Mouse (Mus musculus) ES-Bruce4 (cell line): ENCODE data around the gene Fam83d.

Experiments used
- CTCF ChIP-seq: IDR thresholded peaks from one replicate; pipeline ENCODE4 v1.8.1; 2011; ENCODE audit warnings: low read depth, low read length
- POLR2A ChIP-seq: IDR thresholded peaks from one replicate; pipeline ENCODE4 v1.8.1; 2011; ENCODE audit warnings: low read length; ENCODE audit not compliant: insufficient read depth

DNA sequence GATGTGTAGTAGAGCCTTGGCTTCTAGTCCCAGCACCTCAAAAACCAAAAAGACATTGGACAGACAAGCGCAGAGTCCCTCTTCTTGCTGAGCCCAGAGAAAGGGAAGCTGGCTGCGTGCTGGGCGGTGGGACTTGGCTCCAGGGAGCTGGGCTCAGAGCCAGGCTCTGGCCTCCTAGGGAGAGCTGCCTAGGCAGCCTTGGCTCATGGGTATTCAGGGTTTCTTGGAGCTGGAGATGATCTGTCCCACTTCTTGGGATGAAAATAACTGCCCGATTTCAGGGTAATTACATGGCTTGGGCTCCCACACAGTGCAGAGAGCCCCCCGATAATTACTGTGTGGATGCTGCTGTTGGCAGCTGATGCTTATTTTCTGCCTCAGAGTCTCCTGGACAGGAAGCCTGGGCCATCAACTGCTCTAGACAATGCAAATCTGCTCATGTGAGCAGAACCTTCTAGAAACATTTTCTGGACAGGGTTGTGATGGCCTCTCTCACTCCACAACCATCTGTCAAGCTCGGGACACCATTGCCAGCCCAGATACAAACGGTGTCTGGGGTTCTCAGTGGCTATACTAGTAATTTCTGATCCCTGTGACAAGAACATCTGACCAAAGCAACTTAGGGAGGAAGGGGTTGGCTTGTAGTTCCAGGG lies 33.3 kb upstream of the Fam83d start:
- TF ChIP-seq CTCF (no peak), POLR2A (no peak)
